Mouse (Mus musculus): Measurements from ENCODE around the gene Thada.

Thada gene

DNA sequence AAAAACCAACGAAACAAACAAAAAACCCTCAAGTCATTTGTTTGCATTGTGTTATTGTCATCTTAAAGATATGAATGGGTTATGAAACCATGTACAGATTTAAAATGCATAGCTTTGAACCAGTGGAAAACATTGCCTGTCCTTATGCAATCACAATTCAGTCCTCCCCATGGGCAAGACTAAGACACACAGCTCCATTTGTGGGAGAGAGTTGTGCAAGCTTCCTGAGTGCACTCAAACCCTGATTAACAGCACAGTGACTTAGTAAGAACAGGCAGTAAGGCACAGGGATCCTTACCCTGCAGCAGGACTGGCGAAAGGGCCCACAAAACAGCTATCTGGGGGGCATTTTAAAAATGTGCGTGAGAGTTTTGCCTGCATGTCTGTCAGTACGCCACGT lies 11.2 kb upstream of the Thada start:
- CTCF ChIA-PET: interaction anchor here (1.5 kb wide), 1 partner anchor 10 kb away, joined by 3 read pairs; no protein-coding TSS in a partner anchor

DNA sequence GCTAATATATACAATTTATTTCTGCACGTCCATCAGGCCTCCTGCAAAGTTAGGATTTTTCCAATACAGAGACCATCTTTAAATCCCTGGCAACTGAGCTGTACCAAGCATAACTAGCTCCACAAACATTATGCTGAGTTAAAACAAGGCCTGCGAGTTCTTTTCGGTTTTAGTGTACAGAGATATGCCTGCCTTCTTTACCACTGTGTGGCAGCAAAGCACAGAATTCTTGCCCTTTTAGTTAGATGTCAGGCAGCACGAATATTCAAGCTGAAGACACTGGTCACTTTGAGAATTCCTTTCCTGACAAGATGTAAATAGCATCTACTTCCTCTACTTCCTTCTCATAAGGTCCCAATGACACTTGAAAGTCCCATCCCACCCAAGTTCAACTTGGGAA lies 8.3 kb upstream of the Thada start:
- CTCF ChIA-PET: no interaction called here

DNA sequence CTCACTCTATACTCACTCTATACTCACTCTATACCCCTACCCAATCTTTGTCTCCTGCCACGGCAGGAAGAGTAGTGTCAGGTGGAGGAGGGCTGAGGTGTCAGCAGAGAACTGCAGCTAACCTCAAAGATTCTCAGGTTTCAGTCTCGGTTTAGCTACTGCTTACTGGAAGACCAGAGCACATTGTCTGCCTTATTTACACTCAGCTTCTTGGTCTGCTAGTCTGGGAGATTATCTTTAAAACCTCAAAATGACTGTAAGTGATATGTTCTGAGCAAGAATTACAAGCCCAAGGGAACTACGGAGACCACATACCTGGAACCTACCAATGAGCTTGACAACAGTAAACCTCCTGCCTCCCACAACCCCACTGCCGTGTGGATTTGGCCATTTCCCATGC lies 31.0 kb downstream of the Thada start:
- CTCF ChIA-PET: interaction anchor here (1.1 kb wide), 1 partner anchor 571 kb away, joined by 4 read pairs; no protein-coding TSS in a partner anchor

GRCm38 (mm10) chr17:84434233-84434632 lies 31.8 kb downstream of the Thada start:
- CTCF ChIA-PET: interaction anchor here (0.9 kb wide), 1 partner anchor 12 kb away, joined by 3 read pairs; no protein-coding TSS in a partner anchor

GRCm38 (mm10) chr17:84431991-84432390 lies 34.0 kb downstream of the Thada start:
- CTCF ChIA-PET: interaction anchor here (0.6 to 0.8 kb wide), 2 partner anchors 9 to 400 kb away, joined by 3 read pairs; no protein-coding TSS in a partner anchor

DNA sequence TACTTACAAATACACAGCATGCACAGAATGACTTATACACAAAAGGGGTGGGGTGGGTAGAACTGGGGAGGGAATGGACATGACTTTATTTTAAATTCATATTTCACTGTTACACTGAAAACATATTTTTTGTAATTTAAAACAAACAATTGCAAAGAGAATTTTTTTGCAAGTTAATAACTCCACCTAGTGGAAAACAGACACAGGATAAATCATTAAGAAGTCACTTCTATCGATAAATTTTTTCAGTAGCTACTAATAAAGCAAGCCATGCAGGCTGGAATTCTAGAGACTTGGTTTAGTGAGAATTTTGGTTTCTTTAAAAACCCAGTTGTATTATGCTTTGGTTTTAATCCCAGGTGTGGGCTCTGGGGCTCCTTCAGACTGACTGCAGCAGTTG lies 41.7 kb downstream of the Thada start:
- CTCF ChIA-PET: no interaction called here

GRCm38 (mm10) chr17:84422916-84423315 lies 43.1 kb downstream of the Thada start:
- CTCF ChIA-PET: interaction anchor here (0.9 to 1.0 kb wide), 2 partner anchors 10 to 11 kb away, joined by 3 read pairs; no protein-coding TSS in a partner anchor

GRCm38 (mm10) chr17:84422001-84422785 lies 43.8 kb downstream of the Thada start:
- CTCF ChIA-PET: interaction anchor here (0.9 to 1.0 kb wide), 2 partner anchors 10 to 12 kb away, joined by 3 read pairs; no protein-coding TSS in a partner anchor

- CTCF ChIA-PET: no interaction called here
Observed at GRCm38 (mm10) chr17:84421042-84421441, 45.0 kb downstream of the Thada start.

- CTCF ChIA-PET: no interaction called here
Observed at GRCm38 (mm10) chr17:84420276-84420639, 45.7 kb downstream of the Thada start.

DNA sequence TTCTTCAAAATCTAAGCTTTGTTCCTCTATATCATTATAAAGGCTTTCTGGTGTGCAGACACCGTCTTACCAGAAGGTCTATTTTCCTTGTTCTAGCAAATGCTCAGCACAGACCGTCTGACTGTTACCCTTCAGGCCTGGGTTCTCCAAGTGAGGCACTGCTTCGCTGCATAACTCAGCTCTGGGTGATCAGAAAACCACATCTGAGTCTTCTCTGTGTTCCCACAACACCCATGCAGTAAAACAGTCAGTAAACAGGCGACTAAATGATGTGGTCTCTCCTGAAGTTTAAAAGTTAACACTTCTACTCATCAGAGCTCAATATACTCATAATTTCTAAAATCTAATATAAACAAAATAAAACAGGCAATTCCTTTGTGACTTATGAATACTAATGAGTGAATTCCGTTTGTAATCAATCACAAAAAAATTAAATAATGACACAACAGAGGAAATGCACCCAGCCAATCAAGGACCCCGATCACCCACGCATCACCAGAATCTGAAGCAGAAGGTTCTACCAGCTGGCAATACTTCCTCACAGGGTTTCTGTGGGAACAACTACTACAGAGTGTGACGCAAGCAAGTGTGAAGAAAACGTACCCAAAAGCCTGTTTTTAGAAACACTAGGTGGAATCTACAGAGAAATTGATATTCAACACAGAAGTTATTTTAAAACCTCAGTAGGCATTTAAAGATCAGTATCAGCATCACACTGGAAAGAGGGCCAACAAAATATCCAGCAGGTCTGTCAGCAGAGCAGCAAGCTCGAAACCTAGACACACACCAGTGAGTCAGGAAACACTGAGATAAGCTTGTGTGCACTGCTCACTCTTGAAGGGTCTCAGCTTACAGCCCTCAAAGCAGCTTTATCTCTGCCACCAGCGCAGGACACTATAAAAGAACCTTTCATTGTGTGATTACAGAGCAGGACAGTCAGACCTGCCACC lies 46.4 kb downstream of the Thada start:
- CTCF ChIA-PET: no interaction called here

DNA sequence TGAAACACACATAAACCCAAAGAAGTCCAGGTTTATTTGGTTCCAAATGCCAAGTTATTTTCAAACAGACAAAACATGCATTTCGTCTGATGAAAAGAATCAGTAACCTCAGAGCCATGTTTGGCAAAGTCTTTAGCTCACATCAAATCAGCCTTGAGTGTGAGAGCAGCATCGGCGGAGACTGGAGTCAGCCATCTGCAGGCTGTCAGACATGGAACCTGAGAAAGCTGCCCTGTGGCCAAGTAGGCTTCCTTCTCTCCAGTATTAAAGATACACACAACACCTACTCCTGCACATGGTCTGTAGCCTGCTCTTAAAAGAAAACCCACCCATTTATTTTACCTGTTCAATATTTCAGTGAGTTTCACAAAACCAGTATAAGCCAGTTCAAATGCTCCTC lies 50.1 kb downstream of the Thada start:
- CTCF ChIA-PET: no interaction called here

- CTCF ChIA-PET: no interaction called here
Observed at GRCm38 (mm10) chr17:84408731-84409130, 57.3 kb downstream of the Thada start.

DNA sequence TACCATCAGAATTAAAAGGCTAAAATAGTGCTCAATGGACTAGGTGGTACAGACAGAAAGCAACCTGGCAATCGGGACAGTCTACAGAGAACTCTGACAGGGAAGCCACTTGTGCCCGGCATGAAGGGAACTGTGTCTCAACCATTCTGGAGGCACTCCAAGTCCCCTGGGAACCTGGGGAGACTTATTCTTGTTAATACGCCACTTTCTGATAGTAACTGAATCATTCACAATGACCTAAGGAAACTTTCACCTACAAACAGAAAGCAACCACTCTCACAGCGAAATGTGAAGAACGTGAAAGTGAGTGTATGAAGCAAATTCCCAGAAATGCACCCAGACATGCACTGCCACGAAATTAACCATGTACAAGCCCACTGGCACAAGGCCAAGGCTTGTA lies 60.4 kb downstream of the Thada start:
- CTCF ChIA-PET: no interaction called here

GRCm38 (mm10) chr17:84401796-84402195 lies 64.2 kb downstream of the Thada start:
- CTCF ChIA-PET: no interaction called here

DNA sequence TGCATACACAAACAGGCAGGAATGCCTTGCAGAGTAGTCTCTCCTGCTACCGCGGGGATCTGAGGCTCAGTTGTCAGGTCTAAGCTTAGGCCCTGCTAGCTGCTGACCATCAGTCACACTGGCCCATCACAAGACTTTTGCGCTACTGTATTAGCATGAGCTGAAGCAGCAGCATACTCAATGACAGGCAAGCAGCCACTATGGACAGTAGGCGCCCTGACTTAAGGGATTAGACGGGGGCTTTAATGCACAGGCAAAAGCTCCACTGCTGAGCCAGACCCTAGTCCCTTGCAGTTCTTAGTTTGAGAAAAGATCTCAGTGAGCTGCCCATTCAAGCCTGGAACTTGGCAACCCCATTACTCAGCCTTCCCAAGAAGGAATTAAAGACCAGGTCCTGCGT lies 66.6 kb downstream of the Thada start:
- CTCF ChIA-PET: no interaction called here

GRCm38 (mm10) chr17:84390026-84390425 lies 76.0 kb downstream of the Thada start:
- CTCF ChIA-PET: interaction anchor here (0.6 kb wide), 1 partner anchor 150 kb away, joined by 12 read pairs; no protein-coding TSS in a partner anchor

DNA sequence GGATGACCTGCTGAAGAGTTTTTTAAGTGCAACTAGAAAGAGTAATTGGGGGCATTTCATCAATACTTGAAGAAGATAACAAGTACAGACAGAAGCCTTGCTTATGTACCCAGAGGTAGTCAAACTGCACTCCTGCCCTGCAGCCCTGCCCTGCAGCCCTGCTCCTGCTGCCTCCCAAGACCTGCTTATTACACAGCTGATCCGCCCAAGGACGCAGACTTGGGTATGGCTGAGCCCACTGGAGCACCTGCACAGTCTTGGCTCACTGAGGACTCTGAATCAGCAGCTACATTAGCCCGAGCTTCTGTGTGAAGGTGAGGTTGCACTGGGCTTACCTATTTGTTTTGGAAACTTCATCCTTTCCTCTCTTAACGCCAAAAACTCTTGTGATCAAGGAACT lies 79.8 kb downstream of the Thada start:
- CTCF ChIA-PET: no interaction called here

DNA sequence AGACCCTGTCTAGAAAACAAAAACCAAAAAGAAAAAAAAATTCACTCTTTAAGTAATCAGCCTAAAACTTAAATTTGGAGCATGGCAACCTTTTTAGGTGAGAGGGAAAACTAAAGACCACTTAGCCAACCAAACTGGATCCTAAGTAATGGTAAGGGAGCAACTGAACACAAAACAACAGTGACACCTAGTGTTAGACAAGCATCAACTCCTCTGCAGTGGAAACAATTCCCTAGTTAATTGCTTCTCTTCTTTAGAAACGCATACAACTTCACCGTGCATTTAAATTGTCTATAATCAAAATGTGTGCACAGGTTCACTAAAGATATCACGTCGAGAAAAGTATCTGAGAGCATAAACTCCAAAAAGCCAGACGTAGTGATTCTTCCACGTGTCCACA lies 80.3 kb downstream of the Thada start:
- CTCF ChIA-PET: interaction anchor here (0.8 kb wide), 1 partner anchor 152 kb away, joined by 3 read pairs; no protein-coding TSS in a partner anchor

- CTCF ChIA-PET: interaction anchor here (0.7 kb wide), 1 partner anchor 175 kb away, joined by 4 read pairs; no protein-coding TSS in a partner anchor
Observed at GRCm38 (mm10) chr17:84384661-84385060, 81.3 kb downstream of the Thada start.

DNA sequence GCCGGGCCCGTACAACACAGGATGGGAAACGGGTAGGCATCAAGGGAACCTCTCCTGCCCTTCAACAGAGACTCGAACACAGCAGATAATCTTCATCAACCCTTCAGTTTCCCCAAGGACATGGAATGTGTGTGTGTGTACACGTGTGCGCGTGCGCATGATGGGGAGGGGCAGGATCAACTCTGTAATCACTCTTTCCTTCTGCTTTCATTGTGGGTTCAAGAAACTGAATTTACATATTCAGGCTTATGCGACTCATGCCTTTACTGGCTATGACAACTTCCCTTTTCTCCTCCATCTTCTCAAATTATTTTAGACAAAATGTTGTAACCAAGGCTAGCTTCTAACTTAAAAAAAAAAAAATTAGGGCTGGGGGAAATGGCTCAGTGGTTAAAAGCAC lies 85.7 kb downstream of the Thada start:
- CTCF ChIA-PET: interaction anchor here (0.6 kb wide), 1 partner anchor 10 kb away, joined by 3 read pairs; no protein-coding TSS in a partner anchor

- CTCF ChIA-PET: interaction anchor here (0.7 kb wide), 1 partner anchor 121 kb away, joined by 3 read pairs; no protein-coding TSS in a partner anchor
Observed at GRCm38 (mm10) chr17:84376882-84377281, 89.1 kb downstream of the Thada start.

Data from spleen, embryonic (tissue).